Mouse (Mus musculus) spleen, adult 2 months (tissue): ENCODE data around the gene Msh5.

Experiments used
- CTCF ChIP-seq: fragments of 200-500 bp; IDR thresholded peaks from 2 replicates; pipeline ENCODE4 v1.5.1; 2011; ENCODE audit warnings: mild to moderate bottlenecking, inconsistent platforms; ENCODE audit not compliant: insufficient read depth, insufficient read length, insufficient replicate concordance; ENCODE audit errors: extremely low read depth
- POLR2A ChIP-seq: fragments of 200-500 bp; IDR thresholded peaks from 2 replicates; pipeline ENCODE4 v1.6.1; 2011; ENCODE audit warnings: low read depth, low read length, inconsistent platforms

- no peak for TF ChIP-seq CTCF
- no peak for TF ChIP-seq POLR2A
Measured at GRCm38 (mm10) chr17:35048932-35049440, 2.4 kb upstream of the Msh5 start.
